Mouse (Mus musculus) thymus, postnatal 4 days (tissue): ENCODE data around the gene Mamld1.
"Not testable (repeated sequence)": the region's sequence is repeated elsewhere in the genome, so short reads cannot be mapped to it uniquely, and the experiment has no call there.

Experiments
- DNase-seq: peaks from one replicate; pipeline ENCODE4 v3.0.0; 2021

Gene Mamld1

DNA sequence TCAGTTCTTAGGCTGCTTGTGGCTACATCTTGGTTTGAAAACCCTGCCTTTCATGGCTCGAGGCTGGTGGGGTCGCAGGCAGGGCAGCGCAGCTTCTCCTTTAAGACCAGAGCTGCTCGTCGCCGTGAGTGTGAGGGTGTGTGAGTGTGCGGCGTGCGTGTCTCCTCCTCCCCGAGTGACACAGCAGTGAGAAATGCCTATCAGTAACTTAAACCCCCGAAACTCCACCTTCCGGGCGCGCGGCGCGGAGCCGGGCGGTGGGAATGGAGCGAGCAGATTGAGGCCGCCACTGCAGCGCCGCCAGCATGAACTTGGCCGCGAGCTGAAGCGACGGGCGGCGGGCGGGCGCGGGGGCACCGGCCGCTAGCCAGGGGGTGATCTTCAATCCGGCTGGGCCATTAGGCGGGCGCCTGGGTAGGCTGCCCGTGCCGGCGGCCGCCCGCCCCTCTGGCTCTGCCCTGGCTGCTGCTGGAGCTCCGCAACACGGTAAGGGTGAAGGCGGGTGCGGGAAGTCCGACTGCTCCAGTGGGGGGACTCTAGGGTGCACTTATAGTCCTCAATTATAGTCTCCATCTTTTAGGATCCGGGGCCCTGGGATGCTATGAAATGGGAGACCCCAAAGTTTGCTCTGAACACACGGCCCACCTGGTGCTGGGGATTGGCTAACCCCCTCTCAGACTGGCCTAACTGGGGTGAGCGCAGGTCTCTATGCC, at the start of gene Mamld1:
Mamld1 (plus strand) TSS at position 393 of the 713 bp plus-strand sequence.
- DNase-seq = peak; percentile 17

DNA sequence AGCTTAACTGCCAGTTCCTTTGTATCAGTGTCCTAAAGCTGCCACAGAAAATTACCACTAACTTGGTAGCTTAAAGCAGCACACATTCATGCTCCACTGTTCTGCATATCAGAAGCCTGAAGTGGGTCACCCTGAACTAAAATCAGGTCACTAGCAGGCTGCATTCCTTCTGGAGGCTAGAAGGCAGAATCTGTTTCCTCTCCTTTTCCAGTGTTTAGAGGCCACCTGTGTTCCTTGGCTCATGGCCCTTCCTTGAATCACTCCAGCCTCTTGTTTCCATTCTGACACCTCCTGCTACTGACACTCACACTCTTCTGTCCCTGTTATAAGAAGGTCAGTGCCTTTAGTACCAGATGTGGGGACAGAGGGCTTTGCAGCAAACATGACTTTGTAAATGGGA, 25.3 kb upstream of the Mamld1 start:
- DNase-seq = no peak

DNA sequence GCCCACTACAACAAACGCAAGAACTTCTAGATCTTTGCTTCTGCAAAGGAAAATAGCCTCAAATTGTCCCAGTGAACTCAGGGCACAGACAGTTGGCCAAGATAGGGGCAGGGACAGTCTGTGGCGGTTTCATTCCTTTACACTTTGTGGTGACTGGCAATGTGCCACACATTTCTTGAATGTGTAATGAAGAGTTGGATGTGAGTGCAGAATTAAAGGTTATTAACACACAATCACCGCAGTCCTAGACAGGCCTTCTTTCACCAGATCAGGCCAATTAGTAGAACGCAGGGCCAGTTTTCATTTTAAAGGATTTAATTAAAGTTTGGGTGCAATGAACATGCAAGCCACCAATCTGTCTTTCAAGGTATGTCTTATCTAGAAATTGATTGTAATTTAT, 22.0 kb upstream of the Mamld1 start:
- no peak for DNase-seq

DNA sequence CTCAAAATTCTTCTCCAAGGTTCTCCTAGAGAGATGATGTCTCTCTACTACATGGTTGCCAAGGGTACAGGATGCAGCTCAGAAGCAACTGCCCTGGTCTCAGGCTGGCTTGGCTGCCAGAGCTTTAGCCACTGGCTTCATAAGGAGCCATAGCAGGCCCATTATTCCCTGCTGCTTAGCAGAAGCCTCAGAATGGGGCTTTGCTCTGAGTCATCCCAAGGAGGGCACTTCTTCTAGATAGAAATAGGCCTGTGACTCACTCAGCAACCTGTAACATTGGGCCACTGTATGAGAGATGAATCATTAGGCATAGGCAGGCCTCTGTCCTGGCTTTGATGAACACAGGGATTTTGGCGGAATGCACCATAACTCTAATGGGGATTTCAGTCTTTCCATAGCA, 21.1 kb upstream of the Mamld1 start:
- not testable (repeated sequence) for DNase-seq

DNA sequence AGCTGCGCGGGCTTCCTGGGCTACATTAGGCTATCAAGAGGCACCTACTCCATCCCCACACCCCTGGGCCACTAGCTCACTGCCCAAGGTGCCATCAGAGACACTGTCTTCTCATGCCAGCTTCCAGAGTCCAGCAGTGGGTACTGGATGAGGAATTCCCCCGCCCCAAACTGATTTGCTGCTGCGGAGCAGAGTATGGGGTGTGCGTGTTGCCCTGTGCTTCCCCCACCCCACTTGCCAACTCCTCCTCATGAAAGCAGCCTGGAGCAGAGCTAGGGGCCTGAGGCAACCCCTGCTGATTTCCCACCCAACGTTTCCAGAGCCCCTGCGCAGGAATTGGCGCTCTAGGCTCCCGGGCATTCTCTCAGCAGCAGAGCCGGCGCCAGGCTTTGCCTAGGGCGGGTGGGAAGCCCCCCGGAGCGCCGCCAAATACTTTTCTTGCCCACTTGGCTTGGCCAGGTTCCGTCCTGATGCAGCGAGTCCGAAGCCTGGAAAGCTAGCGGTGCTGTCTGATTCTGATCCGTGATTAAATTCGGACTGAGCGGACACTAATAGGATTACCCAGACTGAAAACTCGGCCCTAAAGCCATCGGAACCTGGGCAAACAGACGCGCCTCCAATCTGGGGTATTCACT, 738 bp downstream of the Mamld1 start:
- DNase-seq = no peak

DNA sequence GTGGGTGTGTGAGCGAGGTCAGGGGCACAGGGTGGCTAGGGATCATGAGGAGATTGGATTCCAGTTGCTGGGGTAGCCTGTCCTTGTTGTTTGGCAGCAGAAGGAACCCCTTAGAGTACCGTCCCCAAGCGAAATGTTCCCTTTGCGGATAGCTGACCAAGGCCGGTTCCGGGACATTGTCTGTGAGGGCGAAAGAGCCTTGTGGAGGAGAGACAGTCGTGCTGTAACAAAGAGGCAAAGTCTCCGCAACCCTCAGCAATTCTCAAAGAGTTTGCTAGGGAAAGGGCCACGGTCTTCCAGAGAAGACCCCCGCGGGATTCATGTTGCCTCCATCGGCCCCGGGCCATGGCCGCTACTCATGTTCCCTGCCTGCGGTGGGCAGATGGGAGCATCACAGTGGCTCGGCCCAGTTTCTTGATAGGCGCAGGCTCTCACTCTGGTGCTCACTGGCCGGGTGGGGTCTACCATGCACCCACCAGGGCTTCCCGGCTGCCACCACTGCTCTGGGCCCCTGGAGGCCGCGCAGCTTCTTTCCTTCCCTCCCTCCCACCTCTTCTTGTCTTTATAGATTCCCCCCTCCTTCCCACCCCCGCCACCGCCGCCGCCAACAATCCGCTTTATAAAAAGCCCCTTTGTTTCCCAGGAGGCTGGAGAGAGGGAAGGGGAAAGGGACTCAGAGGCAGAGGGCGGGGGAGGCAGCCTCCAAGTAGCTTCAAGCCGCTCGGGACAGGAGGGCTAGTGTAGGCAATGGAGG, 1.5 kb downstream of the Mamld1 start:
- peak; percentile 7 for DNase-seq

DNA sequence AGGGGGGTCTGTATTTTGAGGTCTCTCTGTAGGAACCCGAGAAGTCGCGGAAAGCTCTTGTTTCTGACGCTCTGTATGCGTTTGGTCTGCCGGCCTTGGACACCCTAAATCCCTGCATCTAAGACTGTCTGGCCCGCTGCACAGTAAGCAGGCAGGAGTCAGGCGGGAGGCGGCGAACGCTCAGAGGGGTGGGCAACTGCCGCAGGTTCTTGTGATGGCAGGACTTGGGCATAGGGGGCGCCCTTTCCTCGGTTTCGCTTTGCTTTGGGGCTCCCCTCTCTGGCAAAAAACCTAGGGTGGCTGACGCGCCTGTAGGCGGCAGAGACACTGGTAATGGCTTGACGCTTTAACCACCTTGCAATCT, 2.0 kb downstream of the Mamld1 start:
- DNase-seq = peak; percentile 64

DNA sequence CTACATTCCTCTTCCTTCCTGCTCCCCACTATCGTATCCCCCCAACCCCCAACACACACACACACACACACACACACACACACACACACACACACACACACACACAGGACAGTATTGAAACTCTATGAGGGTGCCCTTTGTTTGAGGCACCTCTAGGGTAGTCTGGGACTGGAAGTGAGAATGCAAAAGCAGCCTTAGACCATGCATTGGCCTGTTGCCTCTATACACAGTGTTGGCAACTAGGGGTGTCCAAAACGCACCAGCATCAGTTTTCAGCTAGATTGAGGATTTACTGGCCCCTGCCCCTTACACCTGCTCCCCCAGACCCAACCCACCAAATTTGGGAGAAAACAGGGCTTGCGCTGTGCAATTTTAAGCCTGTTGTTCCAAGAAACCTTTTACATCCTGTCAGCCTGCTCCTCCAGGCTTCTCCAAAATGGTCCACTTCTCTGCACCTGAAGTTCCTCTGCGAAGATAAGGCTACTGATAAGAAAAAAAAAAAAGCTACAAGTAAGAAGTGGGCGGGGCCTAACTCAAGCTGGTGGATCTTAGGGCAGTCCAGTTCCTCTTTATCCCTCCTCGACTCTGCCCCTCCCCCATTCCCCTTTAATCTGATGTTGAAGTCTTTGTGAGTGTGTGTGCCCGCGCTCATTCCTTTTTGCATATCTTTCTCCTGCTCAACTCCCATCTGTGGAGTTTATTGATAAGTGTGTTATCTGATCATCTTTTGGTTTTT, 2.6 kb downstream of the Mamld1 start:
- peak; percentile 7 for DNase-seq

DNA sequence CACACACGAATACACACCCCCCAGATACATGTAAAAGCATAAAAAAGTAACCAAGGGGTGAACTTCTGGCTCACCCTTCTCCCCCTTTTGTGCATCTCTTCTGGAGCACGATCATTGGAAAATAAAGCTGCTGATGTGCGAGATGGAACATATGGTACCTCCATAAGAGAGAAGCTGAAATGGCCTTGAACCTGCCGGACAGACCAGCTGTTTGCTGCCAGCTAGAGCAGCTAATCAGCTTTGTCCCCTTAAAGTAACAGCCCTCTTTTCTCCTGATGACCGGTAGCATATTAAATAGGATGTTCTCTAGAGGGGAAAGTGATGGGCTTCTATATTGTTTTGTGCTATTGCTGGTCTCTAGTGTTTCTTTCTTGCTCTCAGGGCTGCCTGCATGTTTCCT, 3.2 kb downstream of the Mamld1 start:
- no peak for DNase-seq

DNA sequence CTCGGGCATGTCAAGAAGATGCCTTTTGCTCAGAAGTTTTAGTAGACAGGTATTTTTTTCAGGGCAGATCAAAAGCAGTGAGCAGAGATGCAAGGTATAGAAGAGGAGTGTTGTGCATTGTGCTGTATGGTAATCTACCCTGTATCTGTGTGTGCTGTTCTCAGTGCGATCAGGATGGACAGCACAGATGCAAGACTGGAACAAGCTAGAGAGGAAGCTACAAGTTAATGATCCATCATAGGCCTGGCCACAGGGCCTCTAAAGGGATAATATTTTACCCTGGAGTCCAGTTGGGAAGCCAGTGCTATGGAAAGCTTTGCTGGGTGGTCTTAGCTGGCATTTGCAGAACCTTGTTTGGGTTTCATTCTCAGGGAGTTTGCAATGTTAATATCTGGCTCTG, 6.9 kb downstream of the Mamld1 start:
- DNase-seq = no peak

DNA sequence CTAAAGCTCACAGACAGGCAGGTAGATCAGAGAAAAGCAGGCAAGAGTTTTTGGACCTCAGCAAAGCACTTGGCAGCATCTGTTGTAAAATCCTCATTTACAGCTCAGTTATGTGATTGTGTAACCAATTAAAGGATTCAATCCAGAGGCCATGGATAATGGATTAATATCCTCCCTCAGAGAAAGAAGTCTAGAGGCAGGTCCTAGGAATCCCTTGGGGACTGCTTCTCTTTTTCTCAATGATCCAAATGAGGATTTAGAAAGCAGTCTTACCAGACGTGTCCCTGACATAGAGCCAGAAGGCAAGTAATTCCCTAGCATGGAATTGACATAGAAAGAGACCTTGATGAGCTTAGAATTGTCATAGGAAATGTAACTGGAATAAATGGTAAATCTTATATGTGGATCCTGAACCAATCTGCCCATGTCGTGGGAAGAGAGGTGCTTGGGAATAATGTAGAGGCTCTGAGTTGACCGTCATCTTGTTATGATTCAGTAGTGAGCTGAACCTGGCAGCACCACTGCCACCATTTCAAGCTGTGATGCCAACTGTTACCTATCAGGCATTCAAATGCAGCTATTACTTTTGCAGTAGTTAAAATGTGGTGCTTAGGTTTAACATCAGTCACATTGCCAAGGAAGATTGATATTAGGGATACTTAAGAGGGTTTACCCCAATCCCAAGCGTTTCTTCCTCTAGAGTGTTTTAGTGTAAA, 35.2 kb downstream of the Mamld1 start:
- DNase-seq = no peak

DNA sequence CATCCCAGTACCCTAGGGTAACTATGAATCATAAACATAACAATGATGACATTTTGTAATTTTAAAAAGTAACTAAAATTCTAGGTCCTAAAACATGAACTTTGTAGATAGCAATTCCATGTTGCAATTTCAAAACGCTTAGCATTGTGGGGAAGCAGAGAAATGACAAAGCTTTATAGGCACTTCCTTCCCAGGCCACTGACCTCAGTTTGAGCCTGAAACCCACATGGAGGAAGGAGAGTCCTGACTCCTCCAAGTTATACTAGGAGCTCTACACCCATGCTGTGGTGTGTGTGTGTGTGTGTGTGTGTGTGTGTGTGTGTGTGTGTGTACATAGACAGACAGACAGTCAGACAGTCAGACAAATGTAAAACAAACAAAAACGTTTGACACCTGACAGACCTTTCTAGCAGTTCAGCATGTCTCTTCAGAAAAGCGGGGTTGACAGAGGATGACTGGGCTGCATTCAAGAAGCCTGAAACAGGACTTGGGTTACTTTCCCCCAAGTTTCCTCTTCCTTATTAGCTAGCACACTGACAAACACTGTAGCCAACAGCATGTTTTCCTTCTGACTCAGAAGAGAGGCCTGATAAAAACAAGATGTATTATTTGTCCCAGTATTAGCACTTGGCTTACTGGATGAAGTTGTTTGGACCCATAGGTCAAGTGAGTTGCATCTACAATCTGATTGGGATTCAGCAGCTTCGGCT, 37.5 kb downstream of the Mamld1 start:
- no peak for DNase-seq

DNA sequence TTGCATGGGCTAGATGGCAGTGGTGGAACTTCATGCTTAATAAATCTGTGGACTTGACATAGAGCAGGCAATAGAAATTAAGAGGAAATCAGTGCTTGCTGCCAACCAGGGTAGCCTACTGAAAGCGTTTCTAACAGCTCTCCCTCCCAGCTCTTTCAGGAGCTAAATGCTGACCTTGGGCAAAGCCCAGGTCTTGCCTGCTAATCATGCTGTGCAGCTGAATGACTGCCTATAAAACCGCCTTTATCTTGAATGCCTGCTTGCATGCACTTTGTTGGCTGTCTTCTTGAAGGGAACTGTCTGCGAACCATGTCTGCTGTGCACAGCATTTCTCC, 38.0 kb downstream of the Mamld1 start:
- no peak for DNase-seq

DNA sequence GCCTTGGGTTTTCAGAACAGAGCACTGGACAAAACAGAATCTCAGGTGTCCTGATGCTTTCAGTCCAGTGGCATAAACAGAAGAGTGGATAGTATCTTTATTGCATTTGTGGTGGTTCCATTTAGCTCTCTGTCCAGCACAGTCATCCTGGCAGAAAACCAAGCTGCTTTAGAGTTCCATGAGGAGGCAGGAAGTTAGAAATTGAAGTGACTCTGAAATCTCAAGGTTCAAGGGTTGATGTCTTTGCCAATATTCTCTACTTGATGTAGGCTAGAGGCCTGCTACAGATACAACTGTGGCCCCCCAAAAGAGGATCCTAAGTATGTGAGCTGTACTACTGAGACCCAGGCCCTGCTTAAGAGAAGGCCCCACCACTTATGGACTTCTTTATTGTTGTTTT, 55.8 kb downstream of the Mamld1 start:
- no peak for DNase-seq

DNA sequence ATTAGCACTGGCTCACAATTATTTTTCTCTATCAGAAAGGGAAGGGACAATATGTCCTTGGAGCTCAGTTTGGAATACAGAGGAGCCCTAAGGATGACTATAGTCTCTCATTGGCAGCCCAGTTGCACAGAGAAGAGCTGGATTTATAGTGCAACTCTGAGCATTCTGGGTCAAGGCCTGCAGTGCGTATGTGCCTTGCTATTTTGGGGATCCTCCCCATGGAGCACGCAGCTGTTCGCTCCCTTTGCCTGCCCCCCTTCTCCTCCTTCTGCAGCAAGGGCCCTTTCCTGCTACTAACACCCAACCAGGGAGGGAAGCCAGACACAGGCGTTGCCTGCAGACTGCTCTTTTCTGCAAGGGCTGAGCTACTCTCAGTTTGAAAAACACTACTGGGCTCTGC, 56.3 kb downstream of the Mamld1 start:
- no peak for DNase-seq

DNA sequence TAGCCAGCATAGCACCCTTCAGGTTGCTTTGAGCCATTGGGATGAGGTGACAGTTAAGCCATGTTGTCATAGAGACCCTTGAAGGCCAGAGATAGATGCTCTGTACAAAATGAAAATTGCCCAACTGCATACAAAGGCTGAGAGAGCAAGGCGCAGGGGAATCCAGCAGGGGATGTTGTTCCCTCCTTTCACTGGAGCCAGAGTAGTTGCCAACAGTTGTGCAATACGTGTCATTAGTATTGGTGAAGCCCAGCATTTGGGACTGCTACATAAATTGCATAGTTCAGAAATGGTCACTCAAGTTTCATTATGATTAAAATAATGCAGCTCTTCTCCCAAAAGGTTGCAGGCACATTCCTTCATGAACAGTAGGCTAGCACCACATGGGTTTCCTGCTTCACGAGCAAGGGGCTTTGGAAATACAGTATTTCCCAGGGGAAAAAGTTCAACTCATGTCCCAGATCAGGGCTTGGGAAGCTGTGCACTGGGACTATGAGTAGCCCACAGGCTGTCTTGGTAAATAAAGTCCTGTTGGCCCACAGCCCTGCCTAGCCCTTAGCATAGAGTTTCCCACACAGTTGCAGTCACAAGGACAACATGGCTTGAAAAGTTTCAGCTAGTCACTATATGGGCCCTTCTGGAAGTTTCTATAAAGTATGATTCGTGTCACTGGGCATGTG, 58.1 kb downstream of the Mamld1 start:
- DNase-seq = no peak

DNA sequence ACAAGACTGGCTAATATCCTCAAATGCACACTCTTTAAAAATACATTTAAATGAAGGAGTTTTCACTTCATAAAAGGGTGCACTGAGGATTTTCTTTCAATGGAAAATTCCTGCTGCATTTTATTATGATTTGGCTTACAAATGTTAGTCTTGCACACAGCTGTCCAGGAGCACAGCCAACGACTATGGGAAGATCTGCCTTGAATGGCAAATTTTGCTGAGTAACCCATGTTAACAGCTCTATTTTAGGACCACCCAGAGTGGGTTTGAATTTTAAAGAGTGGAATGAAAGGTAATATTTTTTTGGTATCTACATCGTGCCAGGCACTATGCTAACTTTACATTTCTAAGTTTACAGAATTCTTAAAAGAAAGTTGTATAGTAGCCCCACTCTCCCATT, 60.3 kb downstream of the Mamld1 start:
- DNase-seq = no peak

DNA sequence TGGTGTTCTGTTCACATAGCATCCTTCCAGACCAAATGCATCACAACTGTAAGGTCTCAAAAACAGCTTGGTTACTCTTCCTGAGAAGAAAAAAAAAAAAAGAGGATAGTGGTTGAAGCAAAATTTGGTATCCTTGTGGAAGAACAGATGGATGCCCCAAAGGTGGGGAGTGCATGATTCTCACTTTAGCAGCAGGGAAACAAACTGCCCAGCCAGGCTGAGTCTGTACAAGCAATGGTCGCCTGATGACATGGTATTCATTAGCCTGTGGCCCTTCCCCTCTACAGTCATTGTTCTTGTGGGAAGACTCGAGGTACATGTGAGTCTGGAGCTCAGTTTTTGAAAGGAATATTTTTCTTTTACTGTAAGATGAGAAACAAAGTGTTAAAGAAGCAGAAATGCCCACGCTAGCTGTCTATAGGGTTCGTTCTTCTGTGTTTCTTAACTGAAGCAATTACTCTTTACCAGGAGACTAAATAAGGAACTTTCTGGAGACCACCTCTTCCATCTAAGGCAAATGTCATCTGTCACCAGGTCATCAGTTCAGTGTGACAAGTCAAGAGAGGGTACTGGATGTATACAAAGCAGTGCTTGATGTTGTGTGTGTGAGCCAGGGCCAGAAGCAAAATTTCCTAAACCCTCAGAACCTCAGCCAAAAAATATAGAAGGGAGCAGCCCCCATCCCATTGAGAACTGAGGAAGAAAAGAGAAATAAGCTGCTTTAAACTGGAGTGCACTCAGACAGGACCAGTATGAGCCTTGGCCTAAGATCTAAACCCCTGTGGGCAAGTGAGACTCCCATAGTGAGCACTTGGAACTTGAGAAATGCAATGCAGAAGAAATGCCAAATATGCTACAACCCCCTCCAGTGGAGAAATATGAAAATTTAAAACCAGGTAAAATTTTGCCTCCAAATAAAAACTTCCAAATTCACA, 72.6 kb downstream of the Mamld1 start:
- DNase-seq = no peak

DNA sequence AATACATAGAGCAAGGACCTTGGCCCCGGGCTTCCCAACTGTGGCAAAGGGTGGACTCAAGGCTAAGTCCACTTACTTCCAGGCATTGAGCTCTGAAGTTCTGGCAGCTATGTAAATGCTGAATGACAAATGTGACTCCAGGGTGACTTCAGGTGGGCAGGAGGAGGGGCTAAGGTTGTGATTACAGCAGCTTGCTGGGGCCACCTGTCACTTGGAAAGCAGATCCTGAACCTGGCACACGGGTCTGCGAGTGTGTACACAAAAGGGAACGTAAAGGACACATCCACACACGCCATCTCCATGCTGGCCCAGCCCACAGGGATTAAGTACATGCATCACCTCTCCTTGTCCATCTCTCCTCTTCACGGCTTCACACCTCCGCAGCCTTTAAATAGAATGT, 75.0 kb downstream of the Mamld1 start:
- no peak for DNase-seq

DNA sequence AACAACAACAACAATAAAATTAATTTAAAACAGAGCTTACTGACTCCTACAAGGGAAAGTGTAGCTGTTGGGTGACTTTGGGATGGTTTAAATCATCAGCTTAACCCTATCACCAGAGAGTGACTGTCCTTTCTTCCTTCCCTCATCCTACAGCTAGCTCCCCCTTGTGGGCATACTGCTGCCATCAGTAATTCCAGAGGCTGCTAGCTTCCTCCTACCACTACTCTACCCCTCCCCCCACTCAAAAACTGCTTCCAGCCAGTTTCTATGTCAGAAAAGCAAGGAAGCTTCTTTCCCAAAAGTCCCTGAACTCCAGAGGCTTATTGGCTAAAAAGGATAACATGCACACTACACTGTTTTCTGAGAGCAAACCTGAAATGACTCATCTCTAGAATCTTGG, 81.4 kb downstream of the Mamld1 start:
- DNase-seq = peak; percentile 18

DNA sequence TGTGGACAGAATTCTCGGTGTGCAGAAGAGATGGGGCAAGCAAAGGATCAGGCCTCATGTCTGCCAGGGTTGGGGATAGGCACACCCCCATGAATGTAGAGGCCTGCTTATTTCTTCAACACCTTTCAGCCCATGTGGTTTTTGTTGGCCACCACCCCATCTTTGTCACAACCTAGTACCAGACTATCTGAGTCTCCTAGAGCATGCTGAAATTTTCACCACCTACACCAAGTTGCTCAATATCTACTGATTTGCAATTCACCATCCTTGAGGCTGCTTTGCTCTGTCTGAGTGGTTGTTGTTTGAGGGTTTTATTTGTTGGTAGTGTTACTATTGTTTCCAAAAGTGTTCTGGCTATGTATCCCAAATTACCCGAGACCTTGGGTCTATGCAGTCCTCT, 91.3 kb downstream of the Mamld1 start:
- no peak for DNase-seq
